ENCODE assay signal across 8 mouse cellular contexts in genomic region chr7:12977682-12978389, GRCm38 (mm10). TPM values are rescaled to one million over a fixed set of nuclear protein-coding genes. Genes with fewer than 3 reads are reported as not detected.
DNase-seq lines count a peak whose midpoint lies in the region; ATAC-seq and TF ChIP-seq lines count a peak whose summit lies in the region.

Gene Zfp446 (plus strand): TSS chr7:12977848.

- under 1% methylated on average over 49 of the region's 49 CpGs for WGBS in hindbrain, embryonic 10.5 days
- WGBS in lung, postnatal 0 days = 2% methylated on average over 49 of the region's 49 CpGs

- peak within 1 kb of the TSS; percentile 77 for H3K4me3 ChIP-seq in hindbrain, embryonic 10.5 days
- peak within 1 kb of the TSS; percentile 52 for H3K4me3 ChIP-seq in lung, postnatal 0 days (ENCODE audit: low read depth, low read length)

- no peaks in the 10 kb centered on the region for H3K27me3 ChIP-seq in hindbrain, embryonic 10.5 days (ENCODE audit: insufficient read depth, poor library complexity, severe bottlenecking)
- H3K27me3 ChIP-seq in lung, postnatal 0 days (replicated peaks; ENCODE audit: insufficient read depth, low read length) = no peaks in the 10 kb centered on the region

- peaks cover 17% of the 10 kb centered on the region for H3K36me3 ChIP-seq in hindbrain, embryonic 10.5 days
- no peaks in the 10 kb centered on the region for H3K36me3 ChIP-seq in lung, postnatal 0 days (ENCODE audit: insufficient read depth, low read length)

- H3K27ac ChIP-seq in hindbrain, embryonic 10.5 days = peak within 1 kb of the TSS; percentile 97
- peak within 1 kb of the TSS; percentile 93 for H3K27ac ChIP-seq in lung, postnatal 0 days (ENCODE audit: low read length)

- peak within 1 kb of the TSS; percentile 58 for H3K9ac ChIP-seq in lung, postnatal 0 days (replicated peaks; ENCODE audit: low read depth)

- H3K4me2 ChIP-seq in lung, postnatal 0 days (replicated peaks; ENCODE audit: low read depth, low read length) = peak within 1 kb of the TSS; percentile 75

- TF ChIP-seq EP300 in lung, postnatal 0 days (IDR thresholded peaks at IDR 0.05) = peak; percentile 70; the same call in 1 of the 2 replicates

- H3K4me1 ChIP-seq in hindbrain, embryonic 10.5 days (replicated peaks) = peaks cover 21% of the 10 kb centered on the region
- H3K4me1 ChIP-seq in lung, postnatal 0 days (ENCODE audit: insufficient read depth, low read depth, low read length) = peaks cover 3% of the 10 kb centered on the region

- no peaks in the 10 kb centered on the region for H3K9me3 ChIP-seq in hindbrain, embryonic 10.5 days
- no peaks in the 10 kb centered on the region for H3K9me3 ChIP-seq in lung, postnatal 0 days (ENCODE audit: low read length)

- peak; percentile 96 for ATAC-seq in frontal cortex, adult (ENCODE audit: low TSS enrichment)
- ATAC-seq in lung, postnatal 0 days = peak; percentile 99

- peak; percentile 97 for DNase-seq in MN1 (ENCODE audit: low spot score)
- DNase-seq in cerebellum, adult 9-10 months = peak; percentile 99
- DNase-seq in hindbrain, embryonic 10.5 days (ENCODE audit: low spot score) = peak; percentile 98
- DNase-seq in layer of hippocampus, adult 9-11 months = peak; percentile 99
- DNase-seq in lung, postnatal 0 days (ENCODE audit: low spot score) = peak; percentile 100
- peak; percentile 95 for DNase-seq in ovary, postnatal 14 days (ENCODE audit: low spot score)
- DNase-seq in thymus, postnatal 14 days = peak; percentile 98

- TF ChIP-seq CTCF in lung, postnatal 0 days (IDR thresholded peaks at IDR 0.05) = no peak; the same call in 1 of the 2 replicates

RNA-seq across cellular contexts. Expression of gene Zfp446, which starts in this region (rescaled TPM):
- 16.6 and 17.0 TPM in 2 replicates for polyA plus RNA-seq in hindbrain, embryonic 10.5 days (2016; fragmentation: Nextera tagmentation; extraction: Ambion mirVana)
- 3.9 and 4.0 TPM in 2 replicates for polyA plus RNA-seq in lung, postnatal 0 days (2015; fragmentation: Nextera tagmentation; extraction: Ambion mirVana)

Comparison
In these comparisons a context has a peak if more than half of its experiments do, and no peak if none do; other contexts are left out.
1. Peak in every context shown above with its lines: DNase-seq, ATAC-seq, H3K4me3 ChIP-seq and H3K27ac ChIP-seq.